Mouse (Mus musculus): ENCODE results near the gene 1500009C09Rik. TPM values are rescaled to one million over a fixed set of nuclear protein-coding genes. Genes with fewer than 3 reads are reported as not detected.
A peak's percentile ranks its signal among the peaks of the same experiment; 100 is the strongest.

The 1500009C09Rik gene
- polyA plus RNA-seq, 1 experiment from 2014 or later = 9.2 TPM

GRCm38 (mm10) chr15:82272295-82272694 is 20.1 kb downstream of the 1500009C09Rik start:
- peaks cover 26% of the 10 kb centered on the region for H3K27me3 ChIP-seq
- H3K4me1 ChIP-seq (replicated peaks) = peaks cover 64% of the 10 kb centered on the region
- WGBS = 88% methylated on average over 6 of the region's 6 CpGs
- H3K36me3 ChIP-seq = peaks cover under 1% of the 10 kb centered on the region; the same call in 1 of the 2 replicates
- H3K4me2 ChIP-seq = no peak overlapping the region
- H3K4me3 ChIP-seq = no peak overlapping the region
- no peaks in the 10 kb centered on the region for H3K9me3 ChIP-seq
- H3K27ac ChIP-seq = no peak overlapping the region
- no peak overlapping the region for H3K9ac ChIP-seq
- ATAC-seq (ENCODE audit: low FRiP score) = no peak

- H3K9ac ChIP-seq = peak within 1 kb of the TSS; percentile 98
- peaks cover 61% of the 10 kb centered on the region for H3K4me1 ChIP-seq (replicated peaks)
- peak within 1 kb of the TSS; percentile 81 for H3K4me3 ChIP-seq
- 26% methylated on average over 6 of the region's 6 CpGs for WGBS
- peaks cover 26% of the 10 kb centered on the region for H3K27me3 ChIP-seq
- H3K36me3 ChIP-seq = peaks cover 22% of the 10 kb centered on the region
- H3K9me3 ChIP-seq = no peaks in the 10 kb centered on the region
- H3K4me2 ChIP-seq = peak within 1 kb of the TSS; percentile 95
- ATAC-seq (ENCODE audit: low FRiP score) = no peak
- peak within 1 kb of the TSS; percentile 99 for H3K27ac ChIP-seq
Measured at GRCm38 (mm10) chr15:82274593-82274926, 22.4 kb downstream of the 1500009C09Rik start, which contains the start of gene Sept3. Gene Sept3 (plus strand): TSS chr15:82274893.

- Histone ChIP-seq H3K9ac (peak overlapping the region; percentile 98), H3K27ac (peak overlapping the region; percentile 99), H3K36me3 (peaks cover 28% of the 10 kb centered on the region), H3K4me2 (peak overlapping the region; percentile 95), H3K4me1 (replicated peaks) (peaks cover 61% of the 10 kb centered on the region), H3K9me3 (no peaks in the 10 kb centered on the region), H3K4me3 (peak overlapping the region; percentile 81), H3K27me3 (peaks cover 26% of the 10 kb centered on the region)
- WGBS = under 1% methylated on average over 57 of the region's 86 CpGs
- peak; percentile 75 for ATAC-seq (ENCODE audit: low FRiP score)
Measured at GRCm38 (mm10) chr15:82274927-82275901, 23.0 kb downstream of the 1500009C09Rik start.

- ATAC-seq (ENCODE audit: low FRiP score) = no peak
- H3K9ac ChIP-seq = peak overlapping the region; percentile 98
Measured at GRCm38 (mm10) chr15:82277591-82277990, 25.4 kb downstream of the 1500009C09Rik start.

GRCm38 (mm10) chr15:82280638-82281037 is 28.4 kb downstream of the 1500009C09Rik start:
- Histone ChIP-seq H3K4me3 (no peak overlapping the region), H3K9me3 (no peaks in the 10 kb centered on the region), H3K27ac (no peak overlapping the region), H3K9ac (no peak overlapping the region), H3K4me1 (replicated peaks) (peaks cover 31% of the 10 kb centered on the region), H3K27me3 (no peaks in the 10 kb centered on the region), H3K36me3 (peaks cover 79% of the 10 kb centered on the region), H3K4me2 (no peak overlapping the region)
- ATAC-seq (ENCODE audit: low FRiP score) = no peak
- 90% methylated on average over 4 of the region's 4 CpGs for WGBS

More at GRCm38 (mm10) chr15:82277591-82277990, 25.4 kb downstream of the 1500009C09Rik start:
- Histone ChIP-seq H3K27ac (peak overlapping the region; percentile 19), H3K4me3 (peak overlapping the region; percentile 81), H3K27me3 (peaks cover 16% of the 10 kb centered on the region), H3K4me1 (replicated peaks) (peaks cover 44% of the 10 kb centered on the region), H3K36me3 (peaks cover 48% of the 10 kb centered on the region), H3K9me3 (no peaks in the 10 kb centered on the region), H3K4me2 (peak overlapping the region; percentile 95)
- WGBS = 70% methylated on average over 5 of the region's 5 CpGs

GRCm38 (mm10) chr15:82286157-82286556 is 34.0 kb downstream of the 1500009C09Rik start:
- WGBS = 68% methylated on average over 12 of the region's 12 CpGs
- H3K4me2 ChIP-seq = no peak overlapping the region
- H3K4me3 ChIP-seq = no peak overlapping the region
- H3K27me3 ChIP-seq = no peaks in the 10 kb centered on the region
- no peak overlapping the region for H3K9ac ChIP-seq
- H3K36me3 ChIP-seq = peaks cover 95% of the 10 kb centered on the region
- ATAC-seq (ENCODE audit: low FRiP score) = no peak
- H3K27ac ChIP-seq = no peak overlapping the region
- no peaks in the 10 kb centered on the region for H3K4me1 ChIP-seq (replicated peaks)
- no peaks in the 10 kb centered on the region for H3K9me3 ChIP-seq

- 84% methylated on average over 7 of the region's 7 CpGs for WGBS
- H3K27ac ChIP-seq = no peak overlapping the region
- H3K36me3 ChIP-seq = peaks cover 75% of the 10 kb centered on the region
- ATAC-seq (ENCODE audit: low FRiP score) = no peak
- no peak overlapping the region for H3K9ac ChIP-seq
- H3K4me1 ChIP-seq (replicated peaks) = peaks cover 24% of the 10 kb centered on the region
- H3K27me3 ChIP-seq = no peaks in the 10 kb centered on the region
- H3K9me3 ChIP-seq = no peaks in the 10 kb centered on the region
- H3K4me3 ChIP-seq = no peak overlapping the region
- H3K4me2 ChIP-seq = no peak overlapping the region
Measured at GRCm38 (mm10) chr15:82290252-82290651, 38.1 kb downstream of the 1500009C09Rik start.

GRCm38 (mm10) chr15:82292851-82293250 is 40.7 kb downstream of the 1500009C09Rik start:
- ATAC-seq (ENCODE audit: low FRiP score) = peak; percentile 44
- 17% methylated on average over 5 of the region's 5 CpGs for WGBS
- Histone ChIP-seq H3K9ac (0 out of 2 replicates have a peak overlapping the region, but pooled peaks have one; percentile 24), H3K9me3 (no peaks in the 10 kb centered on the region), H3K4me1 (replicated peaks) (peaks cover 24% of the 10 kb centered on the region), H3K36me3 (peaks cover 50% of the 10 kb centered on the region), H3K4me3 (no peak overlapping the region), H3K27me3 (no peaks in the 10 kb centered on the region), H3K4me2 (peak overlapping the region; percentile 31), H3K27ac (peak overlapping the region; percentile 78)

- 5% methylated on average over 7 of the region's 7 CpGs for WGBS
- Histone ChIP-seq H3K36me3 (peaks cover 46% of the 10 kb centered on the region), H3K9ac (0 out of 2 replicates have a peak overlapping the region, but pooled peaks have one; percentile 24), H3K9me3 (no peaks in the 10 kb centered on the region), H3K27ac (peak overlapping the region; percentile 78), H3K4me3 (no peak overlapping the region), H3K4me1 (replicated peaks) (peaks cover 24% of the 10 kb centered on the region), H3K4me2 (peak overlapping the region; percentile 31), H3K27me3 (no peaks in the 10 kb centered on the region)
- peak; percentile 86 for ATAC-seq (ENCODE audit: low FRiP score)
Measured at GRCm38 (mm10) chr15:82293271-82293711, 41.1 kb downstream of the 1500009C09Rik start.

- Histone ChIP-seq H3K4me3 (no peak overlapping the region), H3K36me3 (peaks cover 38% of the 10 kb centered on the region), H3K4me2 (no peak overlapping the region), H3K27ac (peak overlapping the region; percentile 78; the same call in 1 of the 2 replicates), H3K27me3 (0 out of 2 replicates have a peak, but pooled peaks cover 3% of the 10 kb centered on the region), H3K9ac (no peak overlapping the region), H3K9me3 (no peaks in the 10 kb centered on the region), H3K4me1 (replicated peaks) (peaks cover 24% of the 10 kb centered on the region)
- ATAC-seq (ENCODE audit: low FRiP score) = 0 out of 2 replicates have a peak, but pooled peaks have one; percentile 12
- 42% methylated on average over 8 of the region's 8 CpGs for WGBS
Measured at GRCm38 (mm10) chr15:82294059-82294458, 41.9 kb downstream of the 1500009C09Rik start.

GRCm38 (mm10) chr15:82298764-82299561 is 46.8 kb downstream of the 1500009C09Rik start, which contains the start of gene Wbp2nl:
Gene Wbp2nl (plus strand): TSS chr15:82298954.
- H3K4me2 ChIP-seq = no peak within 1 kb of the TSS; the same call in 1 of the 2 replicates
- no peak within 1 kb of the TSS for H3K4me3 ChIP-seq
- H3K36me3 ChIP-seq = no peaks in the 10 kb centered on the region
- ATAC-seq (ENCODE audit: low FRiP score) = no peak
- peaks cover 6% of the 10 kb centered on the region for H3K4me1 ChIP-seq (replicated peaks)
- no peak within 1 kb of the TSS for H3K9ac ChIP-seq
- H3K27ac ChIP-seq = no peak within 1 kb of the TSS
- H3K9me3 ChIP-seq = no peaks in the 10 kb centered on the region
- 60% methylated on average over 39 of the region's 39 CpGs for WGBS
- H3K27me3 ChIP-seq = 0 out of 2 replicates have a peak, but pooled peaks cover 3% of the 10 kb centered on the region

- WGBS = 81% methylated on average over 3 of the region's 3 CpGs
- Histone ChIP-seq H3K4me1 (replicated peaks) (no peaks in the 10 kb centered on the region), H3K27me3 (no peaks in the 10 kb centered on the region), H3K4me2 (no peak overlapping the region), H3K9me3 (no peaks in the 10 kb centered on the region), H3K27ac (no peak overlapping the region), H3K4me3 (no peak overlapping the region), H3K36me3 (no peaks in the 10 kb centered on the region), H3K9ac (no peak overlapping the region)
- ATAC-seq (ENCODE audit: low FRiP score) = no peak
Measured at GRCm38 (mm10) chr15:82307107-82307506, 54.9 kb downstream of the 1500009C09Rik start.

Data from hindbrain, embryonic 13.5 days (tissue).